ENCODE assay signal across 12 mouse cellular contexts in the genomic region with DNA sequence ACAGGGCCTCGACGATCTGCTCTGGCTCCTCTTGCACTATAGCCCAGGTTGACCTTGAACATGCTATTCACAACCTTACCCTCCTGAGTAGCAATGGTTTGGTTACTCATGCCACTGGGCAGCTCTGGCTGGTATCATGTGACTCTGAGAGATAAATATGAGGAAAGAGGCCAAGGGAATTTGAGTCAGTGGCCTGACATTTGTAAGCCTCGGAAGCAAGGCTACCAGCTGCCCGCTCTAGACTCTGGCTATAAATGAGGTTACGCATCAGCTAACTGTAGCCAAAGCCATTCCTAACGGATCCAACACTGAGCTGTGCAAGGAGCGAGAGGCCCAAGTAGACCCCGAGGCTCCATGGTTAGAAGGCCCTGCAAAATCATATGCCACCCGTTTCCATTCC. TPM values are rescaled to one million over a fixed set of nuclear protein-coding genes. Genes with fewer than 3 reads are reported as not detected.
DNase-seq lines count a peak whose midpoint lies in the region; ATAC-seq and TF ChIP-seq lines count a peak whose summit lies in the region.
"Had no signal": no experiment of that assay in that cellular context is flagged by ENCODE, and none has a peak within 500 bp of the region (broad histone marks: within the 10 kb centered on the region; RNA-seq: fewer than 3 reads in every experiment).

No protein-coding gene starts in this region.

- H3K27ac ChIP-seq in heart, embryonic 12.5 days (ENCODE audit: poor library complexity, severe bottlenecking) = no peak overlapping the region
- H3K27ac ChIP-seq in heart, embryonic 10.5 days = no peak overlapping the region
- peak overlapping the region; percentile 63; the same call in 1 of the 2 replicates for H3K27ac ChIP-seq in lung, postnatal 0 days (ENCODE audit: low read length)
- peak overlapping the region; percentile 51 for H3K27ac ChIP-seq in midbrain, embryonic 16.5 days (ENCODE audit: low read length)
- H3K27ac ChIP-seq: layer of hippocampus, adult 2 months had no signal

- ATAC-seq in heart, embryonic 12.5 days (ENCODE audit: insufficient number of reproducible peaks, low FRiP score) = no peak
- ATAC-seq in lung, postnatal 0 days = no peak
- no peak; the same call in 1 of the 2 replicates for ATAC-seq in midbrain, embryonic 16.5 days

- DNase-seq in heart, embryonic 10.5 days (ENCODE audit: low spot score) = no peak
- no peak for DNase-seq in lung, postnatal 0 days (ENCODE audit: low spot score)
- no peak for DNase-seq in lung, postnatal 14 days
- DNase-seq in adrenal gland, postnatal 25 days = peak; percentile 36
- DNase-seq in urinary bladder, adult 2 months (ENCODE audit: low spot score) = no peak
- no peak for DNase-seq in yolk sac, embryonic 10.5 days (ENCODE audit: low spot score)
- DNase-seq: cerebellum, adult 11 months; forebrain, postnatal 0 days had no signal

- TF ChIP-seq EP300 in lung, postnatal 0 days (IDR thresholded peaks at IDR 0.05) = no peak

- 79% methylated on average over 9 of the region's 9 CpGs for WGBS in heart, embryonic 12.5 days
- WGBS in heart, embryonic 10.5 days = 84% methylated on average over 9 of the region's 9 CpGs
- WGBS in lung, postnatal 0 days = 76% methylated on average over 9 of the region's 9 CpGs
- 90% methylated on average over 9 of the region's 9 CpGs for WGBS in midbrain, embryonic 16.5 days

- H3K4me3 ChIP-seq in heart, embryonic 12.5 days = no peak overlapping the region
- no peak overlapping the region for H3K4me3 ChIP-seq in heart, embryonic 10.5 days
- no peak overlapping the region for H3K4me3 ChIP-seq in lung, postnatal 0 days (ENCODE audit: low read depth, low read length)
- H3K4me3 ChIP-seq in midbrain, embryonic 16.5 days (ENCODE audit: low read depth, low read length) = no peak overlapping the region
- H3K4me3 ChIP-seq: layer of hippocampus, adult 2 months had no signal

- H3K4me2 ChIP-seq in heart, embryonic 12.5 days = no peak overlapping the region
- H3K4me2 ChIP-seq in lung, postnatal 0 days (replicated peaks; ENCODE audit: low read depth, low read length) = no peak overlapping the region
- H3K4me2 ChIP-seq in midbrain, embryonic 16.5 days (ENCODE audit: low read length) = no peak overlapping the region

- TF ChIP-seq CTCF in lung, postnatal 0 days (IDR thresholded peaks at IDR 0.05) = no peak

- H3K36me3 ChIP-seq in heart, embryonic 12.5 days = no peaks in the 10 kb centered on the region
- H3K36me3 ChIP-seq in heart, embryonic 10.5 days = no peaks in the 10 kb centered on the region
- no peaks in the 10 kb centered on the region for H3K36me3 ChIP-seq in lung, postnatal 0 days (ENCODE audit: insufficient read depth, low read length)
- no peaks in the 10 kb centered on the region for H3K36me3 ChIP-seq in midbrain, embryonic 16.5 days (ENCODE audit: control insufficient read depth, insufficient read depth, low read length)

- no peaks in the 10 kb centered on the region for H3K9me3 ChIP-seq in heart, embryonic 12.5 days (replicated peaks)
- H3K9me3 ChIP-seq in heart, embryonic 10.5 days = no peaks in the 10 kb centered on the region
- H3K9me3 ChIP-seq in lung, postnatal 0 days (ENCODE audit: low read length) = no peaks in the 10 kb centered on the region
- H3K9me3 ChIP-seq in midbrain, embryonic 16.5 days (replicated peaks; ENCODE audit: control insufficient read depth, low read length, poor library complexity, severe bottlenecking) = no peaks in the 10 kb centered on the region

- no peaks in the 10 kb centered on the region for H3K27me3 ChIP-seq in heart, embryonic 12.5 days (replicated peaks)
- no peaks in the 10 kb centered on the region for H3K27me3 ChIP-seq in heart, embryonic 10.5 days (ENCODE audit: insufficient read depth, poor library complexity, severe bottlenecking)
- H3K27me3 ChIP-seq in lung, postnatal 0 days (replicated peaks; ENCODE audit: insufficient read depth, low read length) = no peaks in the 10 kb centered on the region
- no peaks in the 10 kb centered on the region for H3K27me3 ChIP-seq in midbrain, embryonic 16.5 days (ENCODE audit: control insufficient read depth, insufficient read depth, low read depth, low read length)
- H3K27me3 ChIP-seq: CH12.LX had no signal

- peaks cover 16% of the 10 kb centered on the region for H3K4me1 ChIP-seq in heart, embryonic 12.5 days (replicated peaks)
- H3K4me1 ChIP-seq in heart, embryonic 10.5 days = peaks cover 26% of the 10 kb centered on the region
- H3K4me1 ChIP-seq in lung, postnatal 0 days (ENCODE audit: insufficient read depth, low read depth, low read length) = no peaks in the 10 kb centered on the region
- peaks cover 12% of the 10 kb centered on the region for H3K4me1 ChIP-seq in midbrain, embryonic 16.5 days (ENCODE audit: control insufficient read depth, insufficient read depth, low read length)

- 0 out of 2 replicates have a peak overlapping the region, but pooled peaks have one; percentile 9 for H3K9ac ChIP-seq in heart, embryonic 12.5 days
- H3K9ac ChIP-seq in lung, postnatal 0 days (replicated peaks; ENCODE audit: low read depth) = no peak overlapping the region
- H3K9ac ChIP-seq in midbrain, embryonic 16.5 days (ENCODE audit: low read depth, low read length) = no peak overlapping the region
- H3K9ac ChIP-seq: forebrain, postnatal 0 days had no signal

RNA-seq across cellular contexts. Expression of gene Cpeb4, which starts 49.5 kb away (rescaled TPM):
- 13.6 and 16.0 TPM in 2 replicates for polyA plus RNA-seq in heart, embryonic 12.5 days (2016; fragmentation: Nextera tagmentation; extraction: Ambion mirVana)
- 5.4 and 8.3 TPM in 2 replicates for polyA plus RNA-seq in heart, embryonic 10.5 days (2016; fragmentation: Nextera tagmentation; extraction: Ambion mirVana)
- polyA plus RNA-seq in lung, postnatal 0 days (2015; fragmentation: Nextera tagmentation; extraction: Ambion mirVana) = 5.9 and 6.8 TPM in 2 replicates
- total RNA-seq in adrenal gland, postnatal 25 days (2021) = 77.0 and 92.2 TPM in 2 replicates
- 20.1 and 21.3 TPM in 2 replicates for polyA plus RNA-seq in midbrain, embryonic 16.5 days (2015; fragmentation: Nextera tagmentation; extraction: Ambion mirVana)
- 19.9 and 23.8 TPM in 2 replicates for polyA plus RNA-seq in urinary bladder, adult 2 months (2012; rRNA removed)

Comparison
In these comparisons a context has a peak if more than half of its experiments do, and no peak if none do; other contexts are left out.
1. H3K27ac ChIP-seq: peak in lung, postnatal 0 days (single experiment) and midbrain, embryonic 16.5 days (single experiment); none in heart, embryonic 12.5 days (single experiment) and heart, embryonic 10.5 days (single experiment).